Mouse (Mus musculus) stomach, postnatal 0 days (tissue): Measurements from ENCODE around the gene Gm10382. TPM values are rescaled to one million over a fixed set of nuclear protein-coding genes. Genes with fewer than 3 reads are reported as not detected.

Experiments used
- ATAC-seq: fragments of 200-750 bp; cut with Nextera tagmentation; 2 replicates; pipeline ENCODE4 v1.8.0; 2017; ENCODE audit not compliant: low FRiP score, low TSS enrichment
- DNase-seq: peaks from one replicate; pipeline ENCODE4 v3.0.0-alpha.2; 2016; ENCODE audit warnings: low spot score
- H3K27ac ChIP-seq: fragments of 300-500 bp; sonication (generic); replicated peaks from 2 replicates; pipeline ENCODE4 v1.5.1; 2014; ENCODE audit warnings: mild to moderate bottlenecking, control low read depth
- H3K27me3 ChIP-seq: fragments of 300-500 bp; sonication (generic); 2 replicates; pipeline ENCODE4 v1.6.1; 2014; ENCODE audit warnings: low read length; ENCODE audit not compliant: control insufficient read depth, insufficient read depth
- H3K36me3 ChIP-seq: fragments of 300-500 bp; sonication (generic); 2 replicates; pipeline ENCODE4 v1.6.1; 2014; ENCODE audit warnings: low read length, mixed read lengths; ENCODE audit not compliant: control insufficient read depth, insufficient read depth
- H3K4me1 ChIP-seq: fragments of 300-500 bp; sonication (generic); replicated peaks from 2 replicates; pipeline ENCODE4 v1.6.1; 2014; ENCODE audit warnings: antibody characterized with exemption; ENCODE audit not compliant: control insufficient read depth, insufficient read depth
- H3K4me2 ChIP-seq: fragments of 300-500 bp; sonication (generic); replicated peaks from 2 replicates; pipeline ENCODE4 v1.6.1; 2014; ENCODE audit warnings: low read depth, mild to moderate bottlenecking, control low read depth, moderate library complexity
- H3K4me3 ChIP-seq: fragments of 300-500 bp; sonication (generic); 2 replicates; pipeline ENCODE4 v1.5.1; 2014; ENCODE audit warnings: low read depth, low read length, control low read depth
- H3K9ac ChIP-seq: fragments of 300-500 bp; sonication (generic); 2 replicates; pipeline ENCODE4 v1.6.1; 2014; ENCODE audit warnings: mild to moderate bottlenecking, low read length, control low read depth, mixed read lengths
- H3K9me3 ChIP-seq: fragments of 300-500 bp; sonication (generic); 2 replicates; pipeline ENCODE4 v1.6.1; 2016; ENCODE audit warnings: low read length; ENCODE audit not compliant: control insufficient read depth
- CTCF ChIP-seq: IDR thresholded peaks from 2 replicates; pipeline ENCODE4 v1.5.1; 2016; ENCODE audit warnings: antibody characterized with exemption, low read depth, mild to moderate bottlenecking, moderate library complexity
- EP300 ChIP-seq: optimal IDR thresholded peaks from 2 replicates; pipeline ENCODE3; 2016; ENCODE audit warnings: antibody characterized with exemption
- WGBS: fragments of 180-500 bp; shearing (Covaris S2); extraction: QIAGEN DNeasy Blood & Tissue Kit; methylation state at CpG from one replicate; pipeline ENCODE4 v1.1.7; 2014; 5-methylcytosine and 5-hydroxymethylcytosine counted together
- polyA plus RNA-seq: library from polyadenylated mRNA; unstranded; fragments of >200 nt; fragmentation: Nextera tagmentation; extraction: Ambion mirVana; gene quantifications from 2 replicates; pipeline ENCODE4 v1.2.1, GENCODE M21; 2015

Gene Gm10382
- polyA plus RNA-seq, 1 experiment from 2014 or later, result 0.51 TPM

- Histone ChIP-seq H3K9me3 (no peaks in the 10 kb centered on the region), H3K27me3 (no peaks in the 10 kb centered on the region), H3K4me2 (peak overlapping the region; percentile 51), H3K4me1 (peaks cover 8% of the 10 kb centered on the region; the same call in 1 of the 2 replicates), H3K4me3 (peak overlapping the region; percentile 17), H3K36me3 (no peaks in the 10 kb centered on the region; the same call in 1 of the 2 replicates), H3K9ac (peak overlapping the region; percentile 64), H3K27ac (peak overlapping the region; percentile 96)
- under 1% methylated on average over 19 of the region's 20 CpGs for WGBS
- TF ChIP-seq CTCF (no peak), EP300 (no peak)
- DNase-seq, result peak; percentile 97
- ATAC-seq, result peak; percentile 92
These were observed 4.0 kb downstream of the Gm10382 start for GRCm38 (mm10) chr5:125392977-125393621.

GRCm38 (mm10) chr5:125393622-125394603 lies 4.8 kb downstream of the Gm10382 start:
- H3K36me3 ChIP-seq, result no peaks in the 10 kb centered on the region
- ATAC-seq (peak; percentile 42), DNase-seq (peak; percentile 94)
- no peaks in the 10 kb centered on the region for H3K9me3 ChIP-seq
- H3K27ac ChIP-seq, result peak overlapping the region; percentile 96
- peak overlapping the region; percentile 51 for H3K4me2 ChIP-seq
- peaks cover 8% of the 10 kb centered on the region; the same call in 1 of the 2 replicates for H3K4me1 ChIP-seq
- H3K9ac ChIP-seq, result peak overlapping the region; percentile 64
- 5% methylated on average over 21 of the region's 25 CpGs for WGBS
- peak overlapping the region; percentile 17 for H3K4me3 ChIP-seq
- no peaks in the 10 kb centered on the region for H3K27me3 ChIP-seq
- TF ChIP-seq EP300 (no peak), CTCF (no peak)

DNA sequence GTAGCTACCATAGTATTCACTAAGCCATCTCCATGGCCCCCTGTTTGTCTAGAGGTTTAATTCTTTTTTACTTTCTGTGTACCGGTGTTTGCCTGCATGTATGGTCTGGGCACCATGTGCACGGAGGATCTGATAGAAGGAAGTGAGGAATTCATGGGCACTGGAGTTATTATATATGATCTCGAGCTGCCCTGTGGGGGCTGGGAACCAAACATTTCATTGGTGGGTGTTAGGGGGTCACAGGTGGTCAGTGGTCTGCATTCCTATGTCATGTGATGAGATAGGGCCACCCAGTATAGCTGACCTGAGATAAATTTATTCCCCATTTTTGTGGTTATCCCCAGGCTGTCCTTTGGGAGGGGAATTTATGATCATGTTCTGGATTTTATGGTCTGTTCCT lies 5.9 kb downstream of the Gm10382 start:
- H3K9ac ChIP-seq, result no peak overlapping the region
- H3K4me3 ChIP-seq, result no peak overlapping the region
- peak overlapping the region; percentile 51; the same call in 1 of the 2 replicates for H3K4me2 ChIP-seq
- H3K36me3 ChIP-seq, result no peaks in the 10 kb centered on the region
- no peak for ATAC-seq
- TF ChIP-seq EP300 (no peak), CTCF (no peak)
- H3K27me3 ChIP-seq, result no peaks in the 10 kb centered on the region
- H3K9me3 ChIP-seq, result no peaks in the 10 kb centered on the region
- H3K27ac ChIP-seq, result peak overlapping the region; percentile 96
- WGBS, result 30% methylated on average over 3 of the region's 3 CpGs
- no peak for DNase-seq
- peaks cover 8% of the 10 kb centered on the region; the same call in 1 of the 2 replicates for H3K4me1 ChIP-seq

GRCm38 (mm10) chr5:125400903-125401302 lies 11.8 kb downstream of the Gm10382 start:
- no peak overlapping the region for H3K4me2 ChIP-seq
- no peak overlapping the region for H3K4me3 ChIP-seq
- no peak overlapping the region for H3K27ac ChIP-seq
- no peaks in the 10 kb centered on the region for H3K9me3 ChIP-seq
- TF ChIP-seq EP300 (no peak), CTCF (peak; percentile 47)
- WGBS, result 32% methylated on average over 7 of the region's 7 CpGs
- H3K36me3 ChIP-seq, result no peaks in the 10 kb centered on the region
- H3K27me3 ChIP-seq, result no peaks in the 10 kb centered on the region
- no peak for ATAC-seq
- DNase-seq, result no peak
- H3K4me1 ChIP-seq, result no peaks in the 10 kb centered on the region
- H3K9ac ChIP-seq, result no peak overlapping the region

GRCm38 (mm10) chr5:125402476-125402875 lies 13.4 kb downstream of the Gm10382 start:
- Histone ChIP-seq H3K9me3 (no peaks in the 10 kb centered on the region), H3K27me3 (no peaks in the 10 kb centered on the region), H3K4me2 (no peak overlapping the region), H3K4me3 (no peak overlapping the region), H3K4me1 (no peaks in the 10 kb centered on the region), H3K36me3 (no peaks in the 10 kb centered on the region), H3K27ac (no peak overlapping the region), H3K9ac (no peak overlapping the region)
- WGBS, result 66% methylated on average over 10 of the region's 10 CpGs
- TF ChIP-seq EP300 (no peak), CTCF (no peak)
- no peak for DNase-seq
- ATAC-seq, result no peak
